Mouse (Mus musculus) neural tube, embryonic 10.5 days (tissue): Measurements from ENCODE around the gene Rfpl4.
A peak's percentile ranks its signal among the peaks of the same experiment; 100 is the strongest.
"Not testable (repeated sequence)": the region's sequence is repeated elsewhere in the genome, so short reads cannot be mapped to it uniquely, and the experiment has no call there.

Experiments
- DNase-seq: peaks from one replicate; pipeline ENCODE4 v3.0.0-alpha.2; 2017; ENCODE audit warnings: low spot score; ENCODE audit errors: extremely low spot score

Rfpl4 gene

DNA sequence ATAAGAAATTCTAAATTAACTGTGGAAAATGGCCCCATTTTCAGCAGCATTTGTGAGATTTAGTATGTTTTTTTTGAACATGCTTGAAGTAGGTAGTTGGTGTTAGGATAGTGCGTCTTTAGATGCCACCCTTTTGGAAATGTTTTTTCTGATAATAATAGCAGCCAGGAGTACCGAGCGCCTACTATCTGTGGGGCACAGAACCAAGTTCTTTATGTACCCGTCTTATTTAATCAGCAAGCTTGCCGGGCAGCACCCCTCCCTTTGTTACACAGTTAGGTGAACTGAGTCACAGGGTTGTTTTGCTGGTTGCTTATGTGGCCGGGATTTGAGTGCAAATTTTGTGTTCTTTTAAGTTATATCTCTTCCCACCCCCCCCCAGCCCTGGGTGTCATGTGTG lies 35.5 kb downstream of the Rfpl4 start:
- no peak for DNase-seq

DNA sequence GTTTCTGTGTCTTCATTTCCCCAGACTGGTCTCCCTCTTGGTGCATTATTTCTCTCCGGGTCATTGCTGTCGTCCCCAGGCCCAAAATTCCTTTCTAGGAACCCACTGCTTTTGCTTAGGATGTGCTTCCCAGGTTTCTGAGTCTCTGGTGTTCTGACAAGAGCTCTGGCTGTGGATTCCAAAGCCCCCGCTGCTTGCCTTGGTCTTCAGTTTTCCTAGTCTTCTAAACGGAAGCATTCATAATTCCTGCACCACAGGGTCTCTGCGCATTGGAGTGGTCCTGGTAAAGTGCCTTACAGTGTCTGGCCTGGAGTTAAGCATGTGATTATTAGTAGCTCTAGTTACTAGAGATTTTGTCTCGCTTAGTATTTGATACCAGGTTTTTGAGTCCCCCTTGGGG lies 35.9 kb downstream of the Rfpl4 start:
- peak; percentile 23 for DNase-seq

DNA sequence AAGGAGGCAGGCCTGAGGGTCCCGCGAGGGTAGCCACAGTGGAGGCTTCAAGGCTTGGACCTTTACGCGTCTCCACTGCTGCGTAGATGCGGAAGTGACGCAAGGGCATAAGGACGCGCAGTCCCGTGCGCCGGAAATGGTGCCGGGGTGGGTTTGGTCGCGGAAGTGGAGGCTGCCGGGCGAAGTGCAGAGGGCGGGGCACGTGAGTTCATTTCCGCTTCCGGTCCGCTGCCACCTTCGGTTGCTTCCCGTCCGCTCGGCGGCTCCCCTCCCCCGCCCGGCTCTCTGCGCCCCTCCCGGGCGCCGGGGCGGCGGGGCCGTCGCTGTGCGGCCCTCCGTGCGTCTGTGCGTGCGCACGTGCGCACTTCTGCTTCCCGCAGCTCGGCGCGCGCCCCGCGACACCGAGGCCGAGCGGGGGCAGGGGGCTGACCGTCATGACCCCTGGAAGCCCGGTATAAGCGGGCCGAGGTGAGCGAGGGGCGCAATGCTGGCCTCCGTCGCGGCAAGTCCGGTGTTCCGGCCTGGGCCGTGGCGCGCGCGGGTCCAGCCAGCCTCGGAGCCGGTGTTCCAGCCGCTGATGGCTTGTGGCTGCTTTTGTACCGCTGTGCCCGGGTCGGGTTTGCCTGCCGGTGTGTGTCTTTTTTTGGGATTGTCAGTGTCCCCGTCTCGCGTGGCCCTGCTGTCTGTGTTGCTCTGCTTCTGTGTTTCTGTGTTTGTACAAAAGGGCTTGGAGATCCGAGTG lies 36.6 kb downstream of the Rfpl4 start, which contains the start of gene Epn1:
Gene Epn1, plus strand, starts transcription at position 226 of the 742 bp plus-strand sequence.
- peak; percentile 96 for DNase-seq

DNA sequence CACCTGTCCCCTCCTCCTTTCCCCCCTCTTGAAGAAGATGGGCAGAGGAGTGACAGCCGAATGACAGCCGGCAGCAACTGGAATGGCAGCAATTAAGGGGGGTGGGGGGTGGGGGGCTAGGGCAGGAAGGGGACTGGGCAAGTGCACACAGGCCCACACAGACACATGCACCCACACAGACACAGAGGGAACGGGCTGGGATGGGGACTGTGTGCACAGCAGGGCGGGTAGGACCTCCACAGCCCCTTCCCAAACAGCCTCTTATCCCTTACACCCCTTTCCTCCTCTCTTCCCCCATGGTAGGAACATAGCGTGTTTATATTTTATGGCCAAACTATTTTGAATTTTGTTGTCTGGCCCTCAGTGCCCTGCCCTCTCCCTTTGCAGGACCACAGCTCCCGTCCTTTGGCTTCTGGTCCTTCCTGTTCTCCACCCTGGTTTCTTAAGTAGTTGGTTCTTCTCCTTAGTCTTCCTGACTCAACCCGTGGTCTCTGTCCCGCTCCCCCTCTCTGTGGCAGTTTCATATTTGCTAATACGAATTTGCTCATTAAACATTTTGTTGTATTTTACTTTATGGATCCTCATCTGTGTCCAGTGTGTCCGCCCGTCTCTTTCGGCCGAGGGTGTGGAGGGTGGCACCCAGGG lies 37.3 kb downstream of the Rfpl4 start:
- DNase-seq = not testable (repeated sequence)

DNA sequence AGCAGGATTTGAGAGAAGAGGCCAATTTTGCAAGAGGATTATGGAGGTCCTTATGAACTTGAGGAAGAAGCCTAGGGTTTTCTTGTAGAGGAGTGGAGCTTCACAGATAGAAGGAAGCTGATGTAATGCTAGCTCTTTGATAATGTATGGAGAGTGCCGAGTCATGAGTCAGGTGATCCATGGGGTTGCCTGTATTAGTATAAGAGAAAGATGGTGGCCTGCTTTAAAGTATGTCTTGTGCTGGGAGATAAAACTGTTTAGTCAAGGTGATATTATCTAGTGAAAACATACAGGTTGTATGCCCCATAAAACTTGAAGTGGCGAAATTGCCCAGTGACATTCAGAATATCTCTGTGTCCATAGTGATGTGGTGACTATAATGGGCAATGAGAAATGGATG lies 39.8 kb downstream of the Rfpl4 start:
- no peak for DNase-seq

DNA sequence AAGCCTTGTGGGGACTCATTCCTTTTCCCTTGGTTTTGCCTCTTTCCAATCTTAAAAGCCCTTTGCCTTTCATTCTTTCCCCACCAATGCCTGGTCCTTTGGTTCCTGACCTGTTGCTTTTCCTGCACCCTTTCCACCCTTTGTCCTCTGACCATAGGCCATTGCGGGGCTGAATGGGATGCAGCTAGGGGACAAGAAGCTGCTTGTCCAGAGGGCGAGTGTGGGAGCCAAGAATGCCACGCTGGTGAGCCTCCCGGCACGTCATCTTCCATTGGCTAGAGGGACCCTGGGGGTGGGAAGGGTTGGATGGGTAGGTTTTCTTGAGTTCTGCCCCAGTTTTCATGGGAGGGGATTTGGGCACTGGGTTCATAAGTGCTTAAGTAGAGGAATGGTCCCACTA lies 41.8 kb downstream of the Rfpl4 start:
- no peak for DNase-seq

DNA sequence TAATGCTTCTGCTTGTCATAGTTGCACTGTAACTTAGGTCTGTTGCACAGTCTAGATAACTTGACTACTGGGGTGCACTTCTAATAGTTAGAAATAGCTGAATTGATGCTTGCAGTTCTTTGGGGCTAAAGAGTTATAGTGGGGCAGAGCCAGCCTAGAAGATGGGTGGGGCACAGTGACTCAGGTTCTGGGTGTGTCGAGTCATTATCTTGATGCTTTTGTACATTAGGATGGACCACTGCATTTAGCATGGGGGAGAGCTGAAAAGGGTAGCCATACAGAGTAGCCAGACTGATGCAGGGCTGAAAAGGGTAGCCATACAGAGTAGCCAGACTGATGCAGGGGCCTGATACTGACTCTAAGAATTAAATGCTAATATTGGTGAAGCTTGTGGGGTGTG lies 43.2 kb downstream of the Rfpl4 start:
- no peak for DNase-seq

DNA sequence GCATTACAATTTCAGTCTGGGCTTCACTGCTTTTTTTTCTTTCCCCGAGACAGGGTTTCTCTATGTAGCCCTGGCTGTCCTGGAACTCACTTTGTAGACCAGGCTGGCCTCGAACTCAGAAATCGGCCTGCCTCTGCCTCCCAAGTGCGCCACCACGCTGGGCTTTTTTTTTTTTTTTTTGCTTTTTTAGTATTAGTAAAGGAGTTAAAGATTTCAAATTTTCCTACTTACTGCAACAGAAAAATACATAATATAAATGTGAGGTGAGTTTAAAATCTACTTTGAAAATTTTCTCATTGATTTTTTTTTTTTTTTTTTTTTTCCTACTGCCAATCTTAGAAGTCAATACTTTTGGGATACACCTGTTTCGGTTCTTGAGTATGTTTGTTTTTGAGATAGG lies 51.9 kb downstream of the Rfpl4 start:
- DNase-seq = no peak

DNA sequence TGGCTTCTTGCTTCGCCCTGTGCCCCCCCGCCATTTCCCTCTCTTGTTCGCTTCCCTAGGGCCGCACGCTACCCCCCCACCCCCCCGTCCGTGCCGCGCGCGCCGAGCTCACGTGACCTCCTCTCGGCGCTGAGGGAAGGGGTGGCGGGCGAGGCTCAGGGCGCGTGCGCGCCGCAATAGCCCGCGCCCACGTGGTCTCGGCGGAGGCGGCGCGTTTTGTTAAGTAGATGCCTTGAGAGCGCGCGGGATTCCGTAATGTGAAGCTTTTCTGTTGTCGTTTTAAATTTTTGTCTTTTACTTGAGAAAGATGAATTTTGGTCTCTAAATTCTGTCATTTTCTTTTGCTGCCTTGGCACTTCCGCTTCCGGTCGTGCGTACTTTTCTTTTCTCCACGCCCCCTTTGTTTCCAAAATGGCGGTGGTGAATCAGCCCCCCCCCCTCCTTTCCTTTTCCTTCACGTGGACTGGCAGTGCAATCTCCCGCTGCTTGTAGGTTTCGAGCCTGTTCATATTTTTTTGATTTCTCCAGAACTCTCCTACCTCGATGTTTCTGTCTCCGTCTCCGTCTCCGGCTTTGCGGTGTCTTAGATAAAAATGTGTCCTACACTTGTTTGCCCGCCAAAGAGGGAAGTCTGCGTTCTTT lies 54.3 kb downstream of the Rfpl4 start:
- DNase-seq = peak; percentile 88

DNA sequence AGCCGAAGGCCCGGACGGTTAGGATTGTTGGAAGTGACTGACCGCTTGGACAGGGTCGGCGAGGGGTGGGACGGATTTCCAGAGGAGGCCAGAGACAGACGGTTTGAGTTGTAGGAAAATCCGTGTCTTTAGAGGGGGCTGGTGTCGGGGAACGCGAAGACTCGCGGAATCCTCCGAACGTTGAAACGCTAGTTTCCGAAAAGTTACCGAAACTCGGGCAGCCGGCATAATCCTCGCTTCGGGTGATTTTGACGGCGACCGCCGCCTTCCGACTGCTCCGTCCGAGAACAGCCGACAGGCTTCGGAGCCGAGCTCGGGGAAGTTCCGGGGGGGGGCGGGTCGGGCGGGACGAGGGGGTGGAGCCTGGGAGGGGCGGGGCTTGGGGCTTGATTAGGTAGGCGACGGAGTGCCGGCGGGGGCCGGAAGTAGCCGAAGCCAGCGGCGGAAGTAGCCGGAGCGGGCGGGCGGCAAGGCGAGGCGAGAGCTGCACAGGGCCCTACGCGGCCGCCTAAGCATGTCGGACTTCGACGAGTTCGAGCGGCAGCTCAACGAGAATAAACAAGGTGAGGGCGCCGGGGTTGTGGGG lies 54.9 kb downstream of the Rfpl4 start, which contains the start of gene U2af2:
Gene U2af2, plus strand, starts transcription at position 370 of the 586 bp plus-strand sequence.
- DNase-seq = peak; percentile 94

DNA sequence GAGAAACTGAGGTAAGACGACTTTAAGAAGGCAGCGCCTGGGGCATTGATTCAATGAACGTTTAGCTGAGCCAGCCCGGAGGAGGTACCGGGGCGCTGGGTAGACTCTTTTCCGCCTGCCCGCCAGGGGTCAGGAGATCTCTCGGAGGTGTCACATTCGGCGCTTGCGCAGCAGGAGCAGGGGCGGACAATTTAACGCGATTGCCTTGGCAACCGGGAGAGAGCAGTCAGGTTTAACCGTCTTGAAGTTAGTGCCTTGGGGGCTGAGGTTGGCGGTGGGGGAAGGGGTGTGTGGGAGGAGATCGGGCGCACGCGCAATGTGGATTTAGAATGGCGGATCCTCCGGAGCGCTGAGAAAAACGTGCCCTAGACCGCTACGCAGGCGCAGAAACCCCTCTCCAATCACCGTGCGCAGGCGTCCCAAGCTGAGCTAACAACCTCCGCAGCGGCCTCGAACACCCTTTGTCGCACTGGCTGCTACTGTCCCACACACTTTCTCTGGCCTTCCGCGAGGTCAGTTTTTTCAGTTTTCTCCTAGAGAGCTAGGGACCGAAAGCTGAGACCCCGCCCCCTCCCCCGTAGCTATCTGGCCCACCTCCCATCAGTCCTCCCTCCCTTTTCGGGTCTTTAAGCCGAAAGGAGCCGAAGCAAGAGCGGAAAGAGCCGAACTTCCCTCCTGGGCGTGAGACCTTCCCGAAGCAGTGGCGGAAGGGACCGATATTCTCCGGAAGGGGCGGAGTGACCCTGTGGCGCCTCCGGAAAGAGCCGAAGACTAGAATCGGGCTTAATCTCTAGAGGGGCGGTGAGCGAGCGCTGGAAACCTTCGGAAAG lies 55.6 kb downstream of the Rfpl4 start:
- DNase-seq = peak; percentile 97

DNA sequence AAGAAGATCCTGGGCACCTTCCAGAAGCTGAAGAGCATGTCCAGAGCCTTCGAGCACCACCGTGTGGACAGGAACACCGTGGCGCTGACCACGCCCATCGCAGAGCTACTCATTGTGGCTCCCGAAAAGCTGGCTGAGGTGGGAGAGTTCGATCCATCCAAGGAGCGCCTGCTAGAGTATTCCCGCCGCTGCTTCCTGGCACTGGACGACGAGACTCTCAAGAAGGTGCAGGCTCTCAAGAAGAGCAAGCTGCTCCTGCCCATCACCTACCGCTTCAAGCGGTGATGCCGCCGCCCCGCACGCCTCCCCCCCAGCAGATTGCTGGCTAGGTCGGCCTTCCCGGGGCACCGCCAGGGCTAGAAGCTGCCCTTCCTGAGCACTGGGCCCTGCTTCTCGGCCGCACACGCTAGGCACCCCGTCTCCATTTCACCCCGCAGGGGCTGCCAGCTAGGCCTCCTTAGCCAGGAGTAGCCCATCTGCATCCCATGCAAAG lies 56.5 kb downstream of the Rfpl4 start:
- DNase-seq = peak; percentile 81
